In genomic region chr11:104114690-104115089, GRCm38 (mm10) we compare ENCODE assay signal across 8 mouse cellular contexts. TPM values are rescaled to one million over a fixed set of nuclear protein-coding genes. Genes with fewer than 3 reads are reported as not detected.
DNase-seq lines count a peak whose midpoint lies in the region; ATAC-seq and TF ChIP-seq lines count a peak whose summit lies in the region.

No protein-coding gene starts in this region.

- H3K27me3 ChIP-seq in cerebellum, adult 2 months (ENCODE audit: control insufficient read depth, insufficient read depth, low read length): no peaks in the 10 kb centered on the region
- peaks cover 4% of the 10 kb centered on the region; the same call in 1 of the 2 replicates for H3K27me3 ChIP-seq in hindbrain, embryonic 12.5 days
- H3K27me3 ChIP-seq in midbrain, embryonic 14.5 days (ENCODE audit: control insufficient read depth, insufficient read depth, low read length): no peaks in the 10 kb centered on the region

- no peak overlapping the region for H3K27ac ChIP-seq in cerebellum, adult 2 months (ENCODE audit: insufficient read depth, low read length)
- H3K27ac ChIP-seq in hindbrain, embryonic 12.5 days: no peak overlapping the region
- H3K27ac ChIP-seq in midbrain, embryonic 14.5 days (replicated peaks; ENCODE audit: low read depth, low read length): no peak overlapping the region

- peak; percentile 35; the same call in 1 of the 2 replicates for ATAC-seq in hindbrain, embryonic 12.5 days (ENCODE audit: low FRiP score)
- no peak for ATAC-seq in midbrain, embryonic 14.5 days (ENCODE audit: low FRiP score, low TSS enrichment)

- no peak for TF ChIP-seq CTCF in cerebellum, adult 2 months (IDR thresholded peaks at IDR 0.05; ENCODE audit: borderline replicate concordance, insufficient read depth, low read depth, low read length)

- no peaks in the 10 kb centered on the region; the same call in 1 of the 2 replicates for H3K9me3 ChIP-seq in hindbrain, embryonic 12.5 days (replicated peaks)
- no peaks in the 10 kb centered on the region for H3K9me3 ChIP-seq in midbrain, embryonic 14.5 days (ENCODE audit: control insufficient read depth, low read length)

- H3K9ac ChIP-seq in hindbrain, embryonic 12.5 days: no peak overlapping the region
- H3K9ac ChIP-seq in midbrain, embryonic 14.5 days (replicated peaks; ENCODE audit: low read length): no peak overlapping the region

- H3K36me3 ChIP-seq in hindbrain, embryonic 12.5 days: no peaks in the 10 kb centered on the region
- no peaks in the 10 kb centered on the region for H3K36me3 ChIP-seq in midbrain, embryonic 14.5 days (ENCODE audit: control insufficient read depth, insufficient read depth, low read length)

- 67% methylated on average over 7 of the region's 7 CpGs for WGBS in cerebellum, adult 2 months
- WGBS in hindbrain, embryonic 12.5 days: 5% methylated on average over 7 of the region's 7 CpGs
- 12% methylated on average over 7 of the region's 7 CpGs for WGBS in midbrain, embryonic 14.5 days

- DNase-seq in cerebellum, adult 2 months: peak; percentile 30 to 32
- no peak for DNase-seq in cerebellum, adult 9-11 months
- DNase-seq in adrenal gland, postnatal 25 days: peak; percentile 87
- DNase-seq in frontal cortex, postnatal 14 days (ENCODE audit: low spot score in 2 of 2): peak; percentile 19 to 50
- DNase-seq in layer of hippocampus, postnatal 36 days: peak; percentile 22 to 31
- peak; percentile 64 for DNase-seq in midbrain, embryonic 14.5 days
- peak; percentile 85 for DNase-seq in testis, postnatal 10 days (ENCODE audit: low spot score)

- peaks cover 7% of the 10 kb centered on the region for H3K4me1 ChIP-seq in cerebellum, adult 2 months (ENCODE audit: control insufficient read depth, insufficient read depth, low read length)
- H3K4me1 ChIP-seq in hindbrain, embryonic 12.5 days: 0 out of 2 replicates have a peak, but pooled peaks cover 4% of the 10 kb centered on the region
- 0 out of 2 replicates have a peak, but pooled peaks cover 2% of the 10 kb centered on the region for H3K4me1 ChIP-seq in midbrain, embryonic 14.5 days (ENCODE audit: control insufficient read depth, insufficient read depth, low read length)

- H3K4me2 ChIP-seq in hindbrain, embryonic 12.5 days (replicated peaks): no peak overlapping the region
- H3K4me2 ChIP-seq in midbrain, embryonic 14.5 days (ENCODE audit: low read length): no peak overlapping the region

- no peak overlapping the region for H3K4me3 ChIP-seq in cerebellum, adult 2 months (replicated peaks; ENCODE audit: insufficient read depth, low read depth, low read length)
- no peak overlapping the region for H3K4me3 ChIP-seq in hindbrain, embryonic 12.5 days
- no peak overlapping the region for H3K4me3 ChIP-seq in midbrain, embryonic 14.5 days (replicated peaks; ENCODE audit: low read depth, low read length)

- TF ChIP-seq POLR2A in cerebellum, adult 2 months (IDR thresholded peaks at IDR 0.05; ENCODE audit: borderline replicate concordance, insufficient read depth, low read length): no peak

RNA-seq across cellular contexts. Expression of gene Crhr1, which starts 18.0 kb away (rescaled TPM):
- 63.0 and 63.4 TPM in 2 replicates for polyA plus RNA-seq in cerebellum, adult 2 months (2012; rRNA removed)
- 0.24 TPM in 1 of 2 replicates, not detected in the other for total RNA-seq in adrenal gland, postnatal 25 days (2021)
- 1.8 and 2.9 TPM in 2 replicates for polyA plus RNA-seq in hindbrain, embryonic 12.5 days (2016; fragmentation: Nextera tagmentation; extraction: Ambion mirVana)
- 1 to 10 TPM; 7.1 to 8.8 TPM for total RNA-seq in layer of hippocampus, postnatal 36 days (2021)
- 4.9 and 7.4 TPM in 2 replicates for polyA plus RNA-seq in midbrain, embryonic 14.5 days (2014; fragmentation: Nextera tagmentation; extraction: Ambion mirVana)
